Mouse (Mus musculus): ENCODE results near the gene Unc13c. TPM values are rescaled to one million over a fixed set of nuclear protein-coding genes. Genes with fewer than 3 reads are reported as not detected.

Unc13c gene
- polyA plus RNA-seq, 1 experiment from 2014 or later = 0.68 TPM

DNA sequence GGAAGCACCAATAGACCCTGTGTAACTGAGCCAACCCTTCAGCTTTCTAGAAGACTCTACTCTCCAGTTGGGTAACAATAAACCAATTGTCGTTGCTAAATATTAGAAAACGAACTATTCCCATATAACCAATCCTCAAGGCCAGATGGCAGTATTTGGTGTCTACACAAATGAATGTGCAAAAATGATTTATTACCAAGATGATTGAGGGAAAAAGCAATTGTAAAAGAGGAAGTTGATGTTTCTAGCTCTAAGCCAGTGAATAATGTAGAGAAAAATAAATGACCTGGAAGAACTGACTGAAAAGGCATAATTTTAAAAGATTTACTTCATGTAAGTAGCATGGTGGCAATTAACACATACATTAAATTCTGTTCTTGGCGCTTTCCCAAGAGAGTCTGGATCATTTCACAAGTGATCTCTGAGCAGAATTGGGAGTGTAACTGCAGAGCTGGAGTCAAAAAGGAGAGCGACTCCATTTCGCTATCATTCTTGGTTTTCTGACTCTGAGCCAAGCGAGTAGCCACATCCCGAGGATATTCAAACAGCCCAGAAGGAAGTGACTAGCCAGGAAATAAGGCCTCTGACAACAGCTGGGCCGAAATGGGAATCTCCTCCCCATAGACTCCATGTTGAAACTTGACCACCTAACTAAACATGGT lies 3.7 kb upstream of the Unc13c start:
- Histone ChIP-seq H3K36me3 (ENCODE audit: insufficient read depth, low read length) (no peaks in the 10 kb centered on the region), H3K9me3 (replicated peaks; ENCODE audit: low read length) (no peaks in the 10 kb centered on the region), H3K27ac (no peak overlapping the region), H3K4me1 (replicated peaks; ENCODE audit: insufficient read depth, low read length) (peaks cover 9% of the 10 kb centered on the region; the same call in 1 of the 2 replicates), H3K27me3 (ENCODE audit: insufficient read depth, low read length) (no peaks in the 10 kb centered on the region), H3K4me2 (ENCODE audit: low read length) (no peak overlapping the region), H3K9ac (ENCODE audit: low read depth, low read length) (no peak overlapping the region), H3K4me3 (replicated peaks; ENCODE audit: low read depth, low read length) (no peak overlapping the region)
- TF ChIP-seq CTCF (IDR thresholded peaks at IDR 0.05; ENCODE audit: low read depth) = no peak
- WGBS = 38% methylated on average over 8 of the region's 8 CpGs
- ATAC-seq (replicated peaks; ENCODE audit: low FRiP score, low read depth) (no peak), DNase-seq (ENCODE audit: low spot score) (peak; percentile 28)

DNA sequence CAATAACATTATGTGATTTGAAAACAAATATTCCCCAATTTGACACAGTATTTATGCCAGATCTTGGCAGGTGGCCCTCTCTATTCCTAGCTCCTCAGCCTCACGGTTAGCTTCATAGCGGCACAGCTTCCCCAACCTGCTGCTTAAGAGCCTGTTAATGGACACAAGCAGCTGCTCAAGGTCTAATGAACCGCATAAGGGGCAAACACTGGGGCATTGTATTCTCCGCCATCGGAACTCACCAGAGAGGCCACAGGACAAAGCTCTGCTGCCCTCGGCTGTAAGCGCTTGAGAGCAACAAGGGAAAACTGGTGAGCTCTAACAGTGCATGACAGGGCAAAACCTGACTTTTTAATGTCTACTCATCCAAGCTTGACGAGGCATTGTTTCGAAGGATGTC lies 2.0 kb upstream of the Unc13c start:
- ATAC-seq (replicated peaks; ENCODE audit: low FRiP score, low read depth) (peak; percentile 40; the same call in 1 of the 2 replicates), DNase-seq (ENCODE audit: low spot score) (peak; percentile 30)
- 48% methylated on average over 9 of the region's 9 CpGs for WGBS
- H3K27me3 ChIP-seq (ENCODE audit: insufficient read depth, low read length) = no peaks in the 10 kb centered on the region
- no peak overlapping the region for H3K27ac ChIP-seq
- H3K9me3 ChIP-seq (replicated peaks; ENCODE audit: low read length) = no peaks in the 10 kb centered on the region
- H3K4me3 ChIP-seq (replicated peaks; ENCODE audit: low read depth, low read length) = no peak overlapping the region
- H3K36me3 ChIP-seq (ENCODE audit: insufficient read depth, low read length) = no peaks in the 10 kb centered on the region
- peaks cover 9% of the 10 kb centered on the region; the same call in 1 of the 2 replicates for H3K4me1 ChIP-seq (replicated peaks; ENCODE audit: insufficient read depth, low read length)
- no peak overlapping the region for H3K4me2 ChIP-seq (ENCODE audit: low read length)
- H3K9ac ChIP-seq (ENCODE audit: low read depth, low read length) = no peak overlapping the region
- TF ChIP-seq CTCF (IDR thresholded peaks at IDR 0.05; ENCODE audit: low read depth) = peak; percentile 33; the same call in 1 of the 2 replicates

DNA sequence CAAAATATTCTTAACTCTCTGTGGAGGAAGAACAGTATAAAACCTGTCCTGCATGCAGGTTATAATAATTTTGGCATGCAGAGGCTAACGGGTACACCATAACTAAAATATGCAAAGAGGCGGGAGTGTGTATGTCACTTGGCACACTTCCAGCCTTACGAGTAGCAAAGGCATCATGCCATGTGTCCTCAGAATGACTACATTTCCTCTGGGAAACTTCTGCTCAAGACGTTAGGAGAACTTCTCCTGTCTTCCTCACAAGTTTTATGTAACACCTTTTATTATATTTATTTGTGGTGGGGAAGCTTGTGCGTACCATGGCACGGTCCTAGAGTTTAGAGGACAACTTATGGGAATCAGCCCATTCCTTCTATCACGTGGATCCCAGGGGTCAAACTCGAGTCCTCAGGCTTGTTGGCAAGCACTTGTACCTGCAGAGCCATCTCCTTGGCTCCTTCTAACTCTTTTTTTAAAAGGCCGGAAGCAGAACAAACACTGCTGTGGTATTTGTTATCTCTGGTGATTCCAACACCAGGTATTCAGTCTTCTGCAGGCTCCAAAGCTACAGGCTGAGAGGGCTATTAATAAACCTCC lies 3.3 kb downstream of the Unc13c start:
- no peaks in the 10 kb centered on the region for H3K9me3 ChIP-seq (replicated peaks; ENCODE audit: low read length)
- ATAC-seq (replicated peaks; ENCODE audit: low FRiP score, low read depth) = no peak
- DNase-seq (ENCODE audit: low spot score) = no peak
- no peak overlapping the region for H3K27ac ChIP-seq
- 56% methylated on average over 9 of the region's 9 CpGs for WGBS
- H3K4me1 ChIP-seq (replicated peaks; ENCODE audit: insufficient read depth, low read length) = peaks cover 9% of the 10 kb centered on the region; the same call in 1 of the 2 replicates
- no peaks in the 10 kb centered on the region for H3K27me3 ChIP-seq (ENCODE audit: insufficient read depth, low read length)
- H3K4me2 ChIP-seq (ENCODE audit: low read length) = no peak overlapping the region
- TF ChIP-seq CTCF (IDR thresholded peaks at IDR 0.05; ENCODE audit: low read depth) = no peak
- H3K4me3 ChIP-seq (replicated peaks; ENCODE audit: low read depth, low read length) = no peak overlapping the region
- no peak overlapping the region for H3K9ac ChIP-seq (ENCODE audit: low read depth, low read length)
- no peaks in the 10 kb centered on the region for H3K36me3 ChIP-seq (ENCODE audit: insufficient read depth, low read length)

GRCm38 (mm10) chr9:73962471-73962870 lies 6.3 kb downstream of the Unc13c start:
- WGBS = 81% methylated on average over 6 of the region's 6 CpGs
- DNase-seq (ENCODE audit: low spot score) (no peak), ATAC-seq (replicated peaks; ENCODE audit: low FRiP score, low read depth) (no peak)
- Histone ChIP-seq H3K9ac (ENCODE audit: low read depth, low read length) (no peak overlapping the region), H3K27me3 (ENCODE audit: insufficient read depth, low read length) (no peaks in the 10 kb centered on the region), H3K36me3 (ENCODE audit: insufficient read depth, low read length) (no peaks in the 10 kb centered on the region), H3K4me3 (replicated peaks; ENCODE audit: low read depth, low read length) (no peak overlapping the region), H3K4me1 (replicated peaks; ENCODE audit: insufficient read depth, low read length) (no peaks in the 10 kb centered on the region), H3K9me3 (replicated peaks; ENCODE audit: low read length) (no peaks in the 10 kb centered on the region), H3K27ac (no peak overlapping the region), H3K4me2 (ENCODE audit: low read length) (no peak overlapping the region)
- no peak for TF ChIP-seq CTCF (IDR thresholded peaks at IDR 0.05; ENCODE audit: low read depth)

GRCm38 (mm10) chr9:73952331-73952730 lies 16.4 kb downstream of the Unc13c start:
- Histone ChIP-seq H3K9ac (ENCODE audit: low read depth, low read length) (no peak overlapping the region), H3K4me3 (replicated peaks; ENCODE audit: low read depth, low read length) (no peak overlapping the region), H3K9me3 (replicated peaks; ENCODE audit: low read length) (no peaks in the 10 kb centered on the region), H3K27ac (no peak overlapping the region), H3K27me3 (ENCODE audit: insufficient read depth, low read length) (no peaks in the 10 kb centered on the region), H3K4me1 (replicated peaks; ENCODE audit: insufficient read depth, low read length) (no peaks in the 10 kb centered on the region), H3K36me3 (ENCODE audit: insufficient read depth, low read length) (no peaks in the 10 kb centered on the region), H3K4me2 (ENCODE audit: low read length) (no peak overlapping the region)
- no peak for TF ChIP-seq CTCF (IDR thresholded peaks at IDR 0.05; ENCODE audit: low read depth)
- no peak for DNase-seq (ENCODE audit: low spot score)
- ATAC-seq (replicated peaks; ENCODE audit: low FRiP score, low read depth) = no peak

GRCm38 (mm10) chr9:73951586-73951985 lies 17.2 kb downstream of the Unc13c start:
- DNase-seq (ENCODE audit: low spot score) = no peak
- 74% methylated on average over 4 of the region's 4 CpGs for WGBS
- Histone ChIP-seq H3K9ac (ENCODE audit: low read depth, low read length) (no peak overlapping the region), H3K9me3 (replicated peaks; ENCODE audit: low read length) (no peaks in the 10 kb centered on the region), H3K36me3 (ENCODE audit: insufficient read depth, low read length) (no peaks in the 10 kb centered on the region), H3K4me3 (replicated peaks; ENCODE audit: low read depth, low read length) (no peak overlapping the region), H3K4me2 (ENCODE audit: low read length) (no peak overlapping the region), H3K27me3 (ENCODE audit: insufficient read depth, low read length) (no peaks in the 10 kb centered on the region), H3K4me1 (replicated peaks; ENCODE audit: insufficient read depth, low read length) (no peaks in the 10 kb centered on the region), H3K27ac (no peak overlapping the region)
- no peak for ATAC-seq (replicated peaks; ENCODE audit: low FRiP score, low read depth)
- no peak for TF ChIP-seq CTCF (IDR thresholded peaks at IDR 0.05; ENCODE audit: low read depth)

All from kidney, postnatal 0 days (tissue).